Mouse (Mus musculus) adrenal gland, postnatal 10 days (tissue): ENCODE measurements around the gene Cd46. TPM values are rescaled to one million over a fixed set of nuclear protein-coding genes. Genes with fewer than 3 reads are reported as not detected.

ENCODE experiments used
- DNase-seq: peaks from one replicate; pipeline ENCODE4 v3.0.0; 2021; ENCODE audit warnings: mixed read lengths
- total RNA-seq, 2 experiments: library from RNA; stranded (reverse); gene quantifications; 2 replicates each; pipeline ENCODE4 v1.2.3; 2021

Cd46 gene
- total RNA-seq, 2 experiments from 2014 or later, result 1.7 to 2.7 TPM

DNA sequence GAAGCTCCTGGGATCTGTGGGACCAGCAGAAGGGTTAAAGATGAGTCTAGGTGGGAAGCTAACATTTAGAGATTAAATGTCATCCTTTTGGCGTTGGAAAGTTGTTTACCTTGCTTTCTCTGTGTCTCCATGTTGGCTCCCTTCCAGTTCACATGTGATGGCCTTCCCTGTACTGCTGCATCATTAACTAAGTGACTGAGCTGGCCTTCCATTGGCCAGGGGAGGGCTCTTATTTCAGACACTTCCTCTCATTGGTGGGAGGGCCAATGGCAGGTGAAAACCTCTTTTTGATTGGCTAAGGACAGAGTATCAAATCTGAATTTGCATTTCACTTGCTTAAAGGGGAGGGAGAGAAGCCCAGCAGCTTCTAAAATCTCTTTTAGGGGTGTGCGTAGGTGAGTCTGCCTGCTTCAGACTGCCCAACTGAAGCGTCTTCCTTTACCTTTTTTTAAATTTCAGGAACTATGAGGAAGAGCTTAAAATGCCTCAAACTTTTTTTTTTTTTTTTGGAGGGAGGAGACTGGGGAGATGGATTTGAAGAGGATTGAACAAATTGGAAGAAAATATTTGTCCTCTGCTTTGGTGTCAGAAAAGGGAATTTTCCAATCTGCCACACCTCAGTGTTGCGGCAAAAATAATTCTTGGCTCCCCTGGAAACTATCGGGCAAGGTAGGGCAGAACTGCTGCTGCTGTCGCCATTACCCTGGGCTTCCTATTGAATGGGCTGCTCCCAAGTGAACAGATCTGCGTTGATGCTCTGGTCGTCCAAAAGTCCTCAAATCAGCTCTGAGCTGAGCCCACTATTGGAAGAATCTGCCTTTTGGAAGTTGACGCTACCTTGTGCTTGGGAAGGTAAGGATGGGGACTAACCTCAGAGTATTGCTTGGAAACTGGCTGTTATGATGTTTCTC, 73.7 kb downstream of the Cd46 start:
- DNase-seq, result peak; percentile 76

- DNase-seq, result no peak
Measured at GRCm38 (mm10) chr1:195017626-195018025, 74.4 kb downstream of the Cd46 start.

- peak; percentile 56 for DNase-seq
Measured at GRCm38 (mm10) chr1:195016811-195017501, 75.1 kb downstream of the Cd46 start.

GRCm38 (mm10) chr1:195015281-195015680, 76.8 kb downstream of the Cd46 start:
- DNase-seq, result no peak

DNA sequence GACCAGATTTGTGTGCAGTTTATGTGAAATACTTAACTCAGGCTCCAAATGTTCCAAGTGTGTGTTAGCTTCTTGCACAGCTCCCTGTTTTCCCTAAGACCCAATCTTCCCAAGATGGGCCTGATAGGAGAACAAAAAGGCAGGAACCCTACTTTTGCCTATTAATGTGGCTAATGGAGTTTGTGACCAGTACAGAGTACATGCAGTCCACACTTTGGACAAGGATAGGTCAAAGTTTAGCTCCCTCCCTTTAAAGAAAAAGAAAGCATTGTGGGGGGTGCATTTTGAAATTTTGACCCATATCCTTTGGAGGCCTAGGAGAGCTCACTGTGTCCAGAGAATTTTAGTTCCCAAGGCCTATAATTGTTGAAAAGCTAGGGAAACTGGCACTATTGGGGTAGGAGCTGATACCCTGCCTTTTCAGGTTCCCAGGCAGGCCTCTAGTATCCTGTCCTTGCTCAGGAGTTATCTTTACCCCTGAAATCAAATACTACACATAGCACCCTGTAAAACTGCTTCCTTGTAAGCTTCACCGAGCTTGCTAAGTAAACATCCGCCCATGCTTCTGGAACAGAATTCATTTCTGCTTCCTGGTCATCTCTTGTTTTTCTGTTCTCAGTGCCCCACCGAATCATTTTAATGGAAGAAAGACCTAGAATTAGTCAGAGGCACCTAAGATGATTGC, 77.7 kb downstream of the Cd46 start:
- no peak for DNase-seq

DNA sequence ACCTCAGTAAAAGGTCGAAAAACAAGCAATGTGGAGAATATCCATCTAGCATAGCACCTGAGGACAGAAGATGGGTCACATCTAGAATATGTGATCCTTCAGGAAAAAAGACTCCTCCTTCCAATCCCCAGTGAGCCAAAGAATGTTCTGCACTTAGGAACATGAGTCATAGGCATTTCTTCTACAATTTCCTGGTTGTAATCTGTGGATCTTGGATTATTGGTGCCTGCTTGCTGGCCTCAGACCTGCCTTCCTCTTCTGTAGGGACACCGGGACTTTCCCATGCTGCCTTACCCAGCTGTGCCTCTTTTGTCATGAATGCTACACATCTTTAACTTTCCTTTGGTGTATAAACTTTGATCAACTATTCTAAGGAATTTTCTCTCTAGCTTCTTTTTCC, 79.5 kb downstream of the Cd46 start:
- DNase-seq, result no peak

- no peak for DNase-seq
Measured at GRCm38 (mm10) chr1:195006267-195006666, 85.8 kb downstream of the Cd46 start.

- DNase-seq, result no peak
Measured at GRCm38 (mm10) chr1:195004194-195004593, 87.9 kb downstream of the Cd46 start.

- DNase-seq, result no peak
Measured at GRCm38 (mm10) chr1:195003328-195003727, 88.7 kb downstream of the Cd46 start.

DNA sequence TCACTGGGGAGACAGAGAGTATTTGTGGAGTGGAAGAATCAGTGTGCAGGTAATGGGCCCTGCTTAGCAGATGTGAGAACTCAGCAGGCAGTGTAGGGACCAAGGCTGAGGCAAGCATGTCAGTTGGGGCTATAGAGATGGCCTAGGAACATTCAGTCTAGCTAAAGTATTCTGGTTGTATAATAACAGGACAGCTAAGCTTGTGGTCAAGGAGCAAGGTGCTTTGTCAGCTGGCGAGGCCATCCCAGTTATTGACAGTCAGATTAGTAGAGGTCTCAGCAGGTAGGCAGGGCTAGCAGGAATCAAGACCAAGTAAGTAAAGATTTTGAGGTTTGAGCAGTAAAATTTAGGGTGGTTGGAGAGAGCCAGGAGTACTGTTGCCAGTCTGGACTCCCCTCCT, 93.7 kb downstream of the Cd46 start:
- DNase-seq, result no peak

DNA sequence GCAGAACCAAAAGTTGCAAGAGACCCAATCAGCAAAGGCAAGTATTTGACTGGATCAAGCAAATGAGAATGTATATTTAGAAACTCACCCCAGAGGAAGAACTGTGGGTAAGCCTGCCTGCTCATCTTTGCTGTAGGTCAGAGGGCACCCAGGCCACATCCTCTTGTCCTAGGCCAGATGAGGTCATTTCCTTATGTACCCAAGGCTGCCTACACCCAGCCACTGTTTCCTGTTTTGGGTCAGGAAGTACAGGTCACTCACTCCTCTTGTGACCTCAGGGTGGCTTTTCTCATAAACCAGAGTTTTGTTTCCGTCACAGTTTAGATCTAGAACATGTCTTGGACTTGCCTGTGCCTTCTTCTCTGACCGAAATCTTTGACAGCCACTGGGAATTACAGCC, 96.9 kb downstream of the Cd46 start:
- DNase-seq, result peak; percentile 45

GRCm38 (mm10) chr1:194994262-194994661, 97.8 kb downstream of the Cd46 start:
- DNase-seq, result no peak

DNA sequence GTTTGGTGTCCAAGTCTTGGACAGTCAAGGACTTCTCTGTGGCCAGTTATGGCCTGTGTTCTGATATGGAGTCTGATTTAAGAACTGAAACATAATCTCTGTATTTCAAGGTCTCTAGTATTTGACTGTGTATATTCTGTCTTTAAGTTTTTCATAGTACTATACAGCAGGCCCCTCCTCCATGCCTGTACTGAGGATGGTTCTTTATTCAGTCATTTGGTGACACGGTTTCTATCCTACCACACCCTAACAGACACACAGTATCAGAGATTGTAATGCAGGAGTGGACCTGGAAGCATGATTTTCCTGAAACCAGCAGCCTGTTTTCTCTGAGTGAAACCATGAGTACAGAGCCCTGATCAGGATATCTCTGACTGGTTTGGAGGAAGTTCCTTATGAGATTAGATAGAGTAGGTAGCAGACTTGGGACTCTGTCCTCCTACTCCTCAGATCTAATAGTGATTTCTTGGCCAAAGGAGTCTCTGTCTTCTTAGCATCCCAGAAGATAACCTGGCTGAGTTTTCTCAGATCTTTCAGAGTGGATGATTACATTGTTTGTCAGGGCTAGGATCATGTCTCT, 98.5 kb downstream of the Cd46 start:
- DNase-seq, result no peak

DNA sequence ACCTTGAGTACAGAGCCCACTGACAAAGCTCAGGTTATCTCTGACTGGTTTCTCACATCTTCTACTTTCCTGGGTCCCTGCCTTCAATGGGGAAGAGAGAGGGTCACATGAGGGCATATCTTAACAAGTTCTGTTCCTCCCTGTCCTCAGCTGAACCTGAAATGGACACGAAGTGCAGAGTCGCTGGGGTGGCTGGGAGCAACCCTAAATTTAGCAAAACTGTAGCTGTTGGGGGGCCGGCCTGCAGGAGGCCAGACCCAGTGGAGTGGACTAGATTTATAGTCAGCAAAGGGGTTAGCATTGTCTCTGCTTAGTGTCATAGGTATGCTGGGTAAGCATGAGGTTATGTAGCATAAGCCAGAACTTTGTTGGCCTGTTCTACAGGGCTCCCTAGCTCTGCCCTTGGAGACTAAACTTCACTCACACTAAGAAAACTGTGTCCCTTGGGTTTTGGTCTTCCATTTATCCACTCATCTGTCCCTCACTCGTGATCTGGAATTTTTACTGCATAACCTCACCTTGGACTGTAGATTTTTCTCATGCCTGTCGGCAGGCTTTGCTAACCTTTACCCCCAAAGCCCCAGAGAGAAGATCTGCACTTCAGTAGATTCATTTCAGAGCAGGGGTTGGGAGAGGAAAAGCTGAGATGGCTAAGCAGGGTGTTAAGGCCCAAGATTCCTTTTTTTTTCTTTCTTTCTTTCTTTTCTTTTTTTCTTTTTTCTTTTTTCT, 99.3 kb downstream of the Cd46 start:
- DNase-seq, result no peak

DNA sequence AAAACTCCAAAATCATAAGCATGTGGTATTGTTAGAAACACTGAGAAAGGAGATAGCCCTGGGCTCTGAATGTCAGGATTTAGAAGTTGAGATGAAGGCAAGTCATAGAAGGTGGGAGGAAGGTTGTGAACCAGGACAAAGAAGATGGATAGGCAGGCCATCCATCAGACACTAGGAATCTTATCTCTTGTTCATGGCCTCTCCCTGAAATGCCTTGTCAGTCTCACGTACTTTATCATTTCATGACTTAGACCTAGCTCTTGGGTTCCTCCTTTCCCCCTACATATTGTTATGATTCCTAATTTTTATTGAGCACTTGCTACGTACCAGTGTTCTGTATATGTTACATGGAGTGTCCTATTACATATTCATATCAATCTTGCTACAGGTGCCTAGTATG, 100.4 kb downstream of the Cd46 start:
- no peak for DNase-seq

GRCm38 (mm10) chr1:194990976-194991375, 101.1 kb downstream of the Cd46 start:
- DNase-seq, result no peak

DNA sequence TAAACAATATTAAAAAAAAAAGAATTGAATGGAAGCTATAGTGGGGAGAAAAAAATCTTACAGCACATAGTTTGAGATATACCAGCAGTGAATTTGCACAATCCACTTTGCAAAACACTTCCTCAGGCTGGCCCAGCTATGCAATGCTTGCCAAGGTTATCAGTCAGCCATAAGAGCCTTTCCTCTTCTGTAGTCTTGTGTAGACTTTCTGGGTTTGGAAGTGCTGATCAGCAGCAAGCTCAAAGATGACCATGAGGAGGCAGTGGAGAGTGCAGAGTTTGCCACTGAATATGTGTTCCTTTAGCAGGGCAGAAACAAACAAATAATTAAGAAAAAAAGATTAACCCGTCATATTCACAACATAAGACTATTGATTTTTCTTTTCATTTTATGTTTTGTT, 103.0 kb downstream of the Cd46 start:
- no peak for DNase-seq
